Mouse (Mus musculus): ENCODE data around the gene Pla2g1b. TPM values are rescaled to one million over a fixed set of nuclear protein-coding genes. Genes with fewer than 3 reads are reported as not detected.
"Not testable (repeated sequence)": the region's sequence is repeated elsewhere in the genome, so short reads cannot be mapped to it uniquely, and the experiment has no call there.

Gene Pla2g1b
- polyA plus RNA-seq, 1 experiment, result not detected

DNA sequence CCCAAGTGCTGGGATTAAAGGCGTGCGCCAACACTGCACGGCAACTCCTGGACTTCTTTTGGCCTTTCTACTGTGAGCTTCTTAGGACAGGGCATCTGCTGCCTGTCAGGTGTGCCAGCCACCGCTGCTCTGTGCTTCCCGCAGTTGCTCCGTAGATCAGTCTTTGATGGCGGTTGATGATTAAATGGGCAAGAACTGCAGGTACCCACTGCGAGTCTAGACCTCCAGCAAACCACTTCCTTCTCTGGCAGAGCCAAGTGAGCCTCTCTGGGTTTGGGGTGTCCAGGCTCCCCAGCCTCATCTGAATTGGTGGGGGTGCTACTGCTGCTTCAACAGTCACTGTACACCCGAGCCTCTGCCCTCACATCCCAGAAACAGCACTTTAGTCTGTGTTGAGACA is 51.4 kb downstream of the Pla2g1b start:
- H3ac ChIP-seq (ENCODE audit: control insufficient read depth, insufficient read length), result no peak overlapping the region
- H3K36me3 ChIP-seq (ENCODE audit: control insufficient read depth, insufficient read depth), result peaks cover 5% of the 10 kb centered on the region
- no peak overlapping the region for H3K4me3 ChIP-seq
- TF ChIP-seq TCF3 (IDR thresholded peaks at IDR 0.05; ENCODE audit: insufficient read length, low read depth) (no peak), E2F4 (IDR thresholded peaks at IDR 0.05; ENCODE audit: insufficient read depth) (no peak), CEBPB (IDR thresholded peaks at IDR 0.05; ENCODE audit: insufficient read depth, poor library complexity, severe bottlenecking) (no peak), TCF12 (IDR thresholded peaks at IDR 0.05; ENCODE audit: insufficient read depth, poor library complexity, severe bottlenecking) (no peak), POLR2AphosphoS2 (IDR thresholded peaks at IDR 0.05; ENCODE audit: insufficient read length, low read depth) (no peak), REST (IDR thresholded peaks at IDR 0.05; ENCODE audit: insufficient read depth, insufficient read length) (no peak), MYOG (IDR thresholded peaks at IDR 0.05; ENCODE audit: control insufficient read depth in 1 of 3, insufficient read depth in 1 of 3, insufficient read length in 2 of 3, low read depth in 2 of 3) (no peak), SRF (IDR thresholded peaks at IDR 0.05; ENCODE audit: control insufficient read depth, insufficient read length, low read depth) (no peak), MYOD1 (IDR thresholded peaks at IDR 0.05; ENCODE audit: control insufficient read depth in 1 of 3, insufficient read length in 2 of 3, low read depth in 2 of 3) (no peak), USF1 (IDR thresholded peaks at IDR 0.05; ENCODE audit: low read depth) (no peak), MAX (IDR thresholded peaks at IDR 0.05; ENCODE audit: low read depth) (no peak)
- H3K27me3 ChIP-seq (ENCODE audit: control insufficient read depth, insufficient read depth, insufficient read length), result no peaks in the 10 kb centered on the region
- no peak overlapping the region for H3K4me2 ChIP-seq (ENCODE audit: low read depth)
- peaks cover 77% of the 10 kb centered on the region for H3K79me2 ChIP-seq (ENCODE audit: control insufficient read depth, insufficient read depth)

DNA sequence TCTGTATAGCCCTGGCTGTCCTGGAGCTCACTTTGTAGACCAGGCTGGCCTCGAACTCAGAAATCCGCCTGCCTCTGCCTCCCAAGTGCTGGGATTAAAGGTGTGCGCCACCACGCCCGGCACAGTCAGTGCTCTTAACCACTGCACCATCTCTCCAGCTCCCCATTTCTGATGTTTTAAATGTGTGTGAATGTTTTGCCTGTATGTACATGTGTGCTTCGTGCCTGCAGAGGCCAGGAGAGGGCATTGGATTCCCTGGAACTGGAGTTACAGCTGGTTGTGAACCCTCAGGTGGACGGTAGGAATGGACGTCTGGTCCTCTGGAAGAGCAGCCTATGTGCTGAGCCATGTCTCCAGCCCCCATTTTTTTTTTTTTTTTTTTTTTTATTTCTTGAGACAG is 52.2 kb downstream of the Pla2g1b start:
- H3ac ChIP-seq (ENCODE audit: control insufficient read depth, insufficient read length); H3K27me3 ChIP-seq (ENCODE audit: control insufficient read depth, insufficient read depth, insufficient read length); H3K4me3 ChIP-seq; H3K36me3 ChIP-seq (ENCODE audit: control insufficient read depth, insufficient read depth); H3K4me2 ChIP-seq (ENCODE audit: low read depth): not testable (repeated sequence)
- peaks cover 73% of the 10 kb centered on the region for H3K79me2 ChIP-seq (ENCODE audit: control insufficient read depth, insufficient read depth)

DNA sequence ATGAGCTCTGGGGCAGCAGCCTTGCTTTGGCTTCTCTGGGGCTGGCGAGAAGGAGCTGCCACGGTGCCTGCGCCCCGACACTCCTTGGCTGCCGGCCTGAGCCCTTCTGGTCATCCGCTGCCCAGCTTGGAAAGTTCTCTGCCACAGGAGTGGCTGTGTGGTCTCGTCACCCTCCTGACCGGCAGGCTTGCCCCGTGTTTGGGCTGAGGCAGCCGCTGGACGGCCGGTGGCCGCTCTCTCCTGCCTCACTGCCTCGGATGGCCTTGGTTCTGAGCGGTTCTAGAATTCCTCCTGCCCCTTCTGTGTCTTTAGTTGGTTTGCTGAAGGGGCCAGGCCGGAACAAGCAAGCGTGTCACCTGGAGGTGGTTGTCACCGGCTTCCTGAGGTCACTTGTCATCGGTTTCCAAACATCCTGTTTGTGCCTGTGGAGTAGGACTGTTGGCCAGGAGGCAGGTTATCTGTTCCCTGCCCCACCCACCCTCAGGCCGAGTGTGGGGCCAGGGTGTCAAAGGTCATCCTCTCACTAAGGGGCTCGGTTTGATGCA is 54.3 kb downstream of the Pla2g1b start:
- TF ChIP-seq MYOD1 (IDR thresholded peaks at IDR 0.05; ENCODE audit: control insufficient read depth in 1 of 3, insufficient read length in 2 of 3, low read depth in 2 of 3) (no peak), SRF (IDR thresholded peaks at IDR 0.05; ENCODE audit: control insufficient read depth, insufficient read length, low read depth) (no peak), MYOG (IDR thresholded peaks at IDR 0.05; ENCODE audit: control insufficient read depth in 1 of 3, insufficient read depth in 1 of 3, insufficient read length in 2 of 3, low read depth in 2 of 3) (no peak), CEBPB (IDR thresholded peaks at IDR 0.05; ENCODE audit: insufficient read depth, poor library complexity, severe bottlenecking) (no peak), REST (IDR thresholded peaks at IDR 0.05; ENCODE audit: insufficient read depth, insufficient read length) (no peak), MAX (IDR thresholded peaks at IDR 0.05; ENCODE audit: low read depth) (no peak), TCF12 (IDR thresholded peaks at IDR 0.05; ENCODE audit: insufficient read depth, poor library complexity, severe bottlenecking) (no peak), E2F4 (IDR thresholded peaks at IDR 0.05; ENCODE audit: insufficient read depth) (no peak), USF1 (IDR thresholded peaks at IDR 0.05; ENCODE audit: low read depth) (no peak), POLR2A (IDR thresholded peaks at IDR 0.05; ENCODE audit: insufficient read length, low read depth) (no peak)
- H3K36me3 ChIP-seq (ENCODE audit: control insufficient read depth, insufficient read depth), result no peaks in the 10 kb centered on the region
- H3K27me3 ChIP-seq (ENCODE audit: control insufficient read depth, insufficient read depth, insufficient read length), result no peaks in the 10 kb centered on the region
- no peak overlapping the region for H3K4me3 ChIP-seq
- H3K4me2 ChIP-seq (ENCODE audit: low read depth), result no peak overlapping the region
- peaks cover 74% of the 10 kb centered on the region for H3K79me2 ChIP-seq (ENCODE audit: control insufficient read depth, insufficient read depth)
- no peak overlapping the region for H3ac ChIP-seq (ENCODE audit: control insufficient read depth, insufficient read length)

DNA sequence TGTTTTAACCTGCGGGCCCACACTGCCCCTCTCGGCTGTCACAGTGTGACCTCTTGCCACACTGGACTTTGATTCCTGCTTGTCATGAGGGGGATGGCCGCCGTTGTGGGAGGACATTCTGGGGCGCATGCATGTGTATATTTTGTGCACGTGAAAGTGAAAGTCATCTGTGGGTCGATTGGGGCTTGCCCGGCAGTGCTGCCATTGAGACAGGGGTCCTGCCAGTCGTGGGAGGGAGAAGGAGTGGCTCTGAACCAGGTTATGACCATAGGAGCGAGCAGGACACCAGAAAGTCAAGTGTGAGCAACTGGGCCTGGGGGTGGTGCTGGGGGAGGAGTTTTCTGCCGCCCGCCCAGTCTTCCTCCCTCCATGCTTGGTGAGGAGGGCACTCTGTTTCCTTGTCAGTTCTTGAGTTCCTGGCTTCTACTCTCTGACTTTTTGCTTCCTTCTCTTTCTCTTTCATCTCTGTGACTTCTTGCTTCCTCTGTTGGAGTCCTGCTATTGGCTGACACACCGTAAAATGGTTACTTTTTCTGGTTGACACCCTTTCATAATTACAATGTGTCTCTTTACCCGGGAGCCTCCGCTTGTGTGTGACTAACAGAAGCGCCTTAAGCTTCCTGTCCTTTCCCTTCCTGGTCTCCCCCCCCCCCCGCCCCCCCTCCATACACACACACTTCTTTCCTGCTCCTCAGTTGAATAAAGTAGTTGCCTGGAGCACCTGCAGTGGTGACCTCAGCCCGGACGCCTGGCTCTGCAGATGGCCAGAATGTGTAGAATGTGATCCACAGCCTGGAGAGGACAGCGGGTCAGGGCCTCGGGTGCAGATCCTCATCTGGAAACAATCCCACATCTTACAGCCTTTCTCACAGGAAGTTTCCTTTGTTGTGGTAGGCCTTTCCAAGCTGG is 55.7 kb downstream of the Pla2g1b start:
- Histone ChIP-seq H3K36me3 (ENCODE audit: control insufficient read depth, insufficient read depth) (no peaks in the 10 kb centered on the region), H3K79me2 (ENCODE audit: control insufficient read depth, insufficient read depth) (peaks cover 74% of the 10 kb centered on the region), H3K4me3 (no peak overlapping the region), H3K4me2 (ENCODE audit: low read depth) (peak overlapping the region; percentile 53), H3K27me3 (ENCODE audit: control insufficient read depth, insufficient read depth, insufficient read length) (no peaks in the 10 kb centered on the region), H3ac (ENCODE audit: control insufficient read depth, insufficient read length) (no peak overlapping the region)
- TF ChIP-seq USF1 (IDR thresholded peaks at IDR 0.05; ENCODE audit: low read depth) (no peak), MYOG (IDR thresholded peaks at IDR 0.05; ENCODE audit: control insufficient read depth in 1 of 3, insufficient read depth in 1 of 3, insufficient read length in 2 of 3, low read depth in 2 of 3) (peak in 1 of 3 experiments; percentile 13)

DNA sequence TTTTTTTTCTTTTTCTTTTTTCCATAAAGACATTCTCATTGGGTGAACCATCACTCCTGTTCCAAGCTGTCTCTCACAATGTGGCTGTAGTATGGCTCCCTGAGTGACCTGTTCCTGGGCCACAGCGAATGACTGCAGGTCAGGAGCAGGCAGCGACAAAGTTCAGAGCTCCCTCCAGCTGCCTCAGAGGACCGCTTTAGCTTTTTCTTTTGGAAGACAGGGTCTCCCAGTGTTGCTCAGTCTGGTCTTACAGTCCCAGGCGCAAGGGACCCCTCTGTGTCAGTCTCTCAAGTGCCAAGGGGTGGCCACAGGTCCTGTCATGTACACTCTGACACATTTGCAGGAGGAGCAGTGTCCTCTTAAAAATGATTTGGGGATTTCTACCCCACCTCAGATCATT is 56.5 kb downstream of the Pla2g1b start:
- no peaks in the 10 kb centered on the region for H3K27me3 ChIP-seq (ENCODE audit: control insufficient read depth, insufficient read depth, insufficient read length)
- H3K4me3 ChIP-seq, result no peak overlapping the region
- no peaks in the 10 kb centered on the region for H3K36me3 ChIP-seq (ENCODE audit: control insufficient read depth, insufficient read depth)
- no peak overlapping the region for H3ac ChIP-seq (ENCODE audit: control insufficient read depth, insufficient read length)
- peaks cover 74% of the 10 kb centered on the region for H3K79me2 ChIP-seq (ENCODE audit: control insufficient read depth, insufficient read depth)
- TF ChIP-seq POLR2AphosphoS2 (IDR thresholded peaks at IDR 0.05; ENCODE audit: insufficient read length, low read depth), result no peak
- peak overlapping the region; percentile 43 for H3K4me2 ChIP-seq (ENCODE audit: low read depth)
